Mouse (Mus musculus): ENCODE measurements at regions not wholly inside any gene's neighbourhood (a gene's known extent, or its start where the extent isn't known, plus 50 kb on each side); places are given as distances from the start of the nearest gene placed in this dataset.
"Not testable (repeated sequence)": the region's sequence is repeated elsewhere in the genome, so short reads cannot be mapped to it uniquely, and the experiment has no call there.

GRCm38 (mm10) chr10:81996742-81997536 lies 51.0 kb upstream of the Zfp873 start:
- under 1% methylated on average over 11 of the region's 48 CpGs for WGBS

More at GRCm38 (mm10) chr10:81996742-81997536, 51.0 kb upstream of the Zfp873 start:
- H3K27ac ChIP-seq (ENCODE audit: low read depth, low read length); H3K9ac ChIP-seq (ENCODE audit: low read length); H3K36me3 ChIP-seq (ENCODE audit: control insufficient read depth, insufficient read depth, low read length); H3K4me1 ChIP-seq (ENCODE audit: control insufficient read depth, insufficient read depth, low read length); H3K27me3 ChIP-seq (ENCODE audit: control insufficient read depth, insufficient read depth, low read length); H3K9me3 ChIP-seq (ENCODE audit: control insufficient read depth, low read length): not testable (repeated sequence)
- Histone ChIP-seq H3K4me2 (ENCODE audit: low read depth) (peak overlapping the region; percentile 22), H3K4me3 (ENCODE audit: low read depth, low read length) (peak overlapping the region; percentile 19; the same call in 1 of the 2 replicates)
- DNase-seq (ENCODE audit: low spot score) (peak; percentile 87), ATAC-seq (ENCODE audit: insufficient read depth, low FRiP score, low TSS enrichment) (peak; percentile 100)

Measured in neural tube, embryonic 11.5 days (tissue).